Mouse (Mus musculus) midbrain, embryonic 14.5 days (tissue): ENCODE measurements around the gene Nppa. TPM values are rescaled to one million over a fixed set of nuclear protein-coding genes. Genes with fewer than 3 reads are reported as not detected.

ENCODE experiments used
- ATAC-seq: fragments of 200-750 bp; cut with Nextera tagmentation; 2 replicates; pipeline ENCODE4 v1.8.0; 2017; ENCODE audit warnings: moderate number of reproducible peaks, moderate library complexity; ENCODE audit not compliant: low FRiP score, low TSS enrichment
- DNase-seq: peaks from one replicate; pipeline ENCODE4 v3.0.0-alpha.2; 2015
- H3K27ac ChIP-seq: fragments of 300-500 bp; sonication (generic); replicated peaks from 2 replicates; pipeline ENCODE4 v1.5.1; 2014; ENCODE audit warnings: mild to moderate bottlenecking, low read depth, low read length, moderate library complexity
- H3K27me3 ChIP-seq: fragments of 300-500 bp; sonication (generic); 2 replicates; pipeline ENCODE4 v1.6.1; 2014; ENCODE audit warnings: low read length, control low read depth, mixed read lengths; ENCODE audit not compliant: control insufficient read depth, insufficient read depth
- H3K36me3 ChIP-seq: fragments of 300-500 bp; sonication (generic); 2 replicates; pipeline ENCODE4 v1.6.1; 2014; ENCODE audit warnings: low read length, control low read depth; ENCODE audit not compliant: control insufficient read depth, insufficient read depth
- H3K4me1 ChIP-seq: fragments of 300-500 bp; sonication (generic); 2 replicates; pipeline ENCODE4 v1.6.1; 2014; ENCODE audit warnings: mild to moderate bottlenecking, antibody characterized with exemption, low read length, control low read depth; ENCODE audit not compliant: control insufficient read depth, insufficient read depth
- H3K4me2 ChIP-seq: fragments of 300-500 bp; sonication (generic); 2 replicates; pipeline ENCODE4 v1.6.1; 2014; ENCODE audit warnings: mild to moderate bottlenecking, low read length, moderate library complexity
- H3K4me3 ChIP-seq: fragments of 300-500 bp; sonication (generic); replicated peaks from 2 replicates; pipeline ENCODE4 v1.5.1; 2014; ENCODE audit warnings: low read depth, low read length
- H3K9ac ChIP-seq: fragments of 300-500 bp; sonication (generic); replicated peaks from 2 replicates; pipeline ENCODE4 v1.6.1; 2014; ENCODE audit warnings: mild to moderate bottlenecking, low read length, moderate library complexity
- H3K9me3 ChIP-seq: fragments of 300-500 bp; sonication (generic); 2 replicates; pipeline ENCODE4 v1.6.1; 2016; ENCODE audit warnings: low read length, control low read depth, mixed read lengths; ENCODE audit not compliant: control insufficient read depth
- WGBS: fragments of 180-500 bp; shearing (Covaris S2); extraction: QIAGEN DNeasy Blood & Tissue Kit; methylation state at CpG from one replicate; pipeline ENCODE4 v1.1.7; 2014; 5-methylcytosine and 5-hydroxymethylcytosine counted together
- polyA plus RNA-seq: library from polyadenylated mRNA; unstranded; fragments of >200 nt; fragmentation: Nextera tagmentation; extraction: Ambion mirVana; gene quantifications from 2 replicates; pipeline ENCODE4 v1.2.1, GENCODE M21; 2014

Nppa gene
- 2.9 and 4.1 TPM in 2 replicates for polyA plus RNA-seq

DNA sequence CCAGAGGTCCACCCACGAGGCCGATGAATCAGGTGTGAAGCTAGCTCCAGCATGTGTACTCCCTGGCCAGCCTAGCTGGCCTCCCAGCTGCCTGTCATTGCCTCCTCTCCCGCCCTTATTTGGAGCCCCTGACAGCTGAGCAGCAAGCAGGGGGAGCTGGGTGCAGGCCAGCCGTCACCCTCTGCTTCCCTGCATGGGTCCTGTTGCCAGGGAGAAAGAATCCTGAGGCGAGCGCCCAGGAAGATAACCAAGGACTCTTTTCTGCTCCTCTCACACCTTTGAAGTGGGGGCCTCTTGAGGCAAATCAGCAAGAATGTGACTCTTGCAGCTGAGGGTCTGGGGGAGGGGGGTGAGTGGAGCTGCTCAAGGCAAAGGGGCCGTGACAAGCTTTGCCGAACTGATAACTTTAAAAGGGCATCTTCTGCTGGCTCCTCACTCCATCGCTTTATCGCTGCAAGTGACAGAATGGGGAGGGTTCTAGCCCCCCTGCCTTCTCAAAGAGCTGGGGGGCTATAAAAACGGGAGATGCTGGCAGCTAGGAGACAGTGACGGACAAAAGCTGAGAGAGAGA lies at the start of gene Nppa:
Gene Nppa, plus strand, starts transcription at position 521 of the 571 bp plus-strand sequence.
- no peaks in the 10 kb centered on the region for H3K9me3 ChIP-seq
- peaks cover 25% of the 10 kb centered on the region for H3K4me1 ChIP-seq
- no peak within 1 kb of the TSS for H3K9ac ChIP-seq
- no peak within 1 kb of the TSS for H3K4me2 ChIP-seq
- WGBS, result 28% methylated on average over 12 of the region's 12 CpGs
- peak; percentile 44 for ATAC-seq
- H3K4me3 ChIP-seq, result no peak within 1 kb of the TSS
- DNase-seq, result peak; percentile 54
- H3K27ac ChIP-seq, result peak within 1 kb of the TSS; percentile 71
- H3K27me3 ChIP-seq, result no peaks in the 10 kb centered on the region
- peaks cover 26% of the 10 kb centered on the region for H3K36me3 ChIP-seq

DNA sequence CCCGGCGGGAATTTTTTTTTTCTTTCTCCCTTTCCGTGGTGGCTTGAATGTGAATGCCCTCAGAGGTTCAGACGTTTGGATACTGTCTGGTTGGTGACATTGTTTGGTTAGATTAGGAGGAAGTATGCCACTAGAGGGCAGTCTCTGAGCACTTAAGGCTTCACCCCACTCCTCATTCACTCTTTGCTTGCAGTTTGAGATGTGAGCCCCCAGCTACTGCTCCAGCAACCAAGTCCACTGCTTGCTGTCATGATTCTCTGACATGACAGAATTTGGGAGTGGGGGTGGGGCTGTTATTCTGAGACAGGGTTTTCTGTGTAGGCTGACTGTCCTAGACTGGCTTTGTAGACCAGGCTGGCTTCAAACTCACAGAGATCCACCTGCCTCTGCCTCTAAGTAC lies 46.9 kb upstream of the Nppa start:
- Histone ChIP-seq H3K4me3 (no peak overlapping the region), H3K4me2 (no peak overlapping the region), H3K36me3 (peaks cover 12% of the 10 kb centered on the region; the same call in 1 of the 2 replicates), H3K27me3 (no peaks in the 10 kb centered on the region), H3K27ac (no peak overlapping the region), H3K9ac (no peak overlapping the region), H3K4me1 (no peaks in the 10 kb centered on the region), H3K9me3 (no peaks in the 10 kb centered on the region)
- ATAC-seq, result no peak
- WGBS, result 14% methylated on average over 4 of the region's 4 CpGs
- DNase-seq, result peak; percentile 84

DNA sequence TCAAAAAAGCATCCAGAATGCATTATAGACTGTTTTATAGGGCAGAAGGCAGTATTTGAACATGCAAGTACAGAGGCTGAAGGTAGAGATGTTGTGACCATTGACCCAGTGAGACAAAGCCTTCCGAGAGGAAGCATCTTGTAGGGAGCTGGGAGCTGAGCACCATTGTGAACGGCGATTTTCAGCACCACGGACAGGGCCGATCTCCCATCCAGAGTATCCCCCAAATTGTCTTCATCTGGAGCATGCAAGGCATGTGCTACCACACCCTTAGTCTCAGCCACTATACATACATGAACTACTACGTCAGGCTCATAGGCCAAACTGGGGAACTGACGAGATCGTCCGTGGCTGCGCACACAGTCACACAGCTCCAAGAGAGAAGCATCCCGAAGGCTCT lies 43.4 kb upstream of the Nppa start:
- Histone ChIP-seq H3K36me3 (no peaks in the 10 kb centered on the region), H3K9ac (no peak overlapping the region), H3K4me3 (no peak overlapping the region), H3K4me1 (no peaks in the 10 kb centered on the region), H3K4me2 (no peak overlapping the region), H3K9me3 (no peaks in the 10 kb centered on the region), H3K27me3 (no peaks in the 10 kb centered on the region), H3K27ac (no peak overlapping the region)
- ATAC-seq (no peak), DNase-seq (no peak)
- WGBS, result 43% methylated on average over 11 of the region's 11 CpGs

DNA sequence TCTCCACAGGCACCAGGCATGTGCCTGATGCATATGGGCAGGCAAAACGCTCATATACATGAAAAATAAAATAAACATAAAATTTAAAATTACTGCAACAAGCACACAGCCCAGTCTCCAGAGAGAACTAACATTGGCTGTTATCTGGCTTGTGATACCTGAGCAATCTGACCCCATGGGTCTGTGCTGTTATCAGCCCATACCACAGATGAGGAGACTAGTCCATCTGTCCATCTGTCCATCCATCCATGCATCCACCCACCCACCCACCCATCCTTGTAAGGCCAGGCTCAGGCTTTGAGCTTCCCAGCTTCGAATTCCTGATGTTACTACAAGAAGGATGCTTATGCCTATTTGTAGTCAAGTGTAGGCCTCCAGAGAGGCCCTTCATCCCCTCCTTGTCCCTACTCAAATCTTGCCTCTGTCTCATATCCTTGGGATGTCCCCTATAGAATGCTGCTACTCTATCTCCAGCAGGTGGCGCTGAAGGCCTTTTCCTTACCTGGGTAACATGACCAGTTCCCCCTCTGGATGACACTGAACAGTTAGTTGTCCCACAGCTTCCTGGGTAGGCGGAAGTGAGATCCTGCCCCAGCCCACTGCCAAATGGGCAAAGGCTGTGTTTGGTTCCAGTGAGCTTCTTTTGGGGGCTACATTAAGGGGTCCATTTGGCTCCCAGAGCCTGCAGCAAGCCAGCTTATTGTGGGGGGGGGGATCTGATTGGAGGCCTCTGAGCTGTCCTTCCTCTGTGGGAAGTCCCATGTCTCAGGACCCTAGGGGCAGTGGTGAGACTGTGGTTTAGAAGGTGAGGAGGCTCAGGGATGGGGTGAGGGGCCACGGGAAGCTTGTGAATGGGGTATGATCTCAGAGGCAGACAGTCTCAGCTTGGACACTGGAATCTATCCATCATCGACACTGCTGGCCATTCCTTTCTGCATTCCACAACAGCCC lies 40.4 kb upstream of the Nppa start:
- Histone ChIP-seq H3K36me3 (no peaks in the 10 kb centered on the region), H3K27ac (no peak overlapping the region), H3K4me3 (no peak overlapping the region), H3K9ac (no peak overlapping the region), H3K4me2 (no peak overlapping the region), H3K4me1 (no peaks in the 10 kb centered on the region), H3K27me3 (no peaks in the 10 kb centered on the region), H3K9me3 (no peaks in the 10 kb centered on the region)
- WGBS, result 42% methylated on average over 6 of the region's 6 CpGs
- DNase-seq (peak; percentile 91), ATAC-seq (peak; percentile 71)

DNA sequence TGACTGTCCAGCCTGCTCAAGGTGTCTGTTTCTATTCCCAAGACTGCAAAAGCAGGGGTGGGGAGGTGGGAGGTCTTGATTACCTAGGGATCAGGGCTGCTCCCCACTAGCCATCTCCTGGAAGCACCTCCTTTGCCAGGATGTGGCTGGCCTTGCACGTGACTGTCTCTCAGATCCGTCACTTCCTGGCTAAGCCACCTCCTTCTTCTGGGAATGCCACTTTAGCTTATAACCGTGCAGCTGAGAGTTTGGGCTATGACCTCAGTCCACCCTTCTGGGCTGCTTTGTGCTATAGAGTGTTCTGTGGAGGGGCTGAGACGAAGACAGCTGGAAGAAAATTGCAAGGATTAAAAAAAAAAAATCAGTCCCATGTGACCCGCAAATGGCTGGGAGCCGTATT lies 37.7 kb upstream of the Nppa start:
- ATAC-seq (no peak), DNase-seq (no peak)
- 51% methylated on average over 6 of the region's 6 CpGs for WGBS
- Histone ChIP-seq H3K9ac (no peak overlapping the region), H3K4me1 (no peaks in the 10 kb centered on the region), H3K36me3 (no peaks in the 10 kb centered on the region), H3K9me3 (no peaks in the 10 kb centered on the region), H3K27me3 (no peaks in the 10 kb centered on the region), H3K4me2 (no peak overlapping the region), H3K4me3 (no peak overlapping the region), H3K27ac (no peak overlapping the region)

DNA sequence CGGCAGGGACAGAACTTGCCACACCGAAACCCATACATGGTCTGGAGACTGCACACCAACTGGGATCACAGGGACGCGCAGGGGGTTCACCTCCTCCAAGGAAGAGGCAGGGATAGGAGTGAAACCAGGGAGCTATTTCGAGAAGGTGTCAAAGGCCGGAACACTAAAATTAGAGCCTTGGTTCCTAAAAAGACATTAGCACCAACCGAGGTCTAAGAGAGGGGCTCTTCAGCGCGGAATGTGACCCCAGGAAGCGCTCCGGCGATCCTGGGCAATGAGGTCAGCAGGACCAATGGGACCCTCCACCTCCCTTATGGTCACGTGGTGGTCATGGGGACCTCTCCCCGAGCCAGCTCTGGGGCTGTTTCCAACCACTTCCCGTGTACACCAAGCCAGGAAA lies 36.9 kb upstream of the Nppa start:
- Histone ChIP-seq H3K4me1 (no peaks in the 10 kb centered on the region), H3K27ac (no peak overlapping the region), H3K4me3 (no peak overlapping the region), H3K4me2 (no peak overlapping the region), H3K27me3 (no peaks in the 10 kb centered on the region), H3K9me3 (no peaks in the 10 kb centered on the region), H3K9ac (no peak overlapping the region), H3K36me3 (no peaks in the 10 kb centered on the region)
- DNase-seq (no peak), ATAC-seq (no peak)
- WGBS, result 90% methylated on average over 15 of the region's 15 CpGs

DNA sequence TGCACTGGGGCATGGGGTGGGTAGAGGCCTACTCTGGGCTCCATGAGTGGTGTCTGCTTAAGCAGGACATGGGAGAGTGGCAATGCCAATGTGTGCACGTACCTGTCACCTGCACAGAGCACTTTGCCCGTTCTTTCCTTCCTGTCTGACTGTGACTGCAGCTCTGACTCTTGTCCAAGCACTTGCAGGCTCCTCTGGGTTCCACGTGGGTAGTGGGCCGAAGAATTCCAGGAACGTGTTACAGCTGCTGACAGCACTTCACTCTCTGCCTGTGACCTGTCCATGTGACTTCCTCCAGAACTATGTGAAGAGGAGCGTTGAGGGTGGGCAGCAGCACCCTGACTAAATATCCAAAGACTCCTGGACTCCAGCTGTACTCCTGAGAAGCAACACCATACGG lies 34.8 kb upstream of the Nppa start:
- H3K36me3 ChIP-seq, result no peaks in the 10 kb centered on the region
- H3K9me3 ChIP-seq, result no peaks in the 10 kb centered on the region
- H3K4me1 ChIP-seq, result no peaks in the 10 kb centered on the region
- no peak overlapping the region for H3K9ac ChIP-seq
- no peak overlapping the region for H3K27ac ChIP-seq
- H3K4me2 ChIP-seq, result no peak overlapping the region
- no peak overlapping the region for H3K4me3 ChIP-seq
- no peak for ATAC-seq
- no peak for DNase-seq
- no peaks in the 10 kb centered on the region for H3K27me3 ChIP-seq
- 82% methylated on average over 7 of the region's 7 CpGs for WGBS

DNA sequence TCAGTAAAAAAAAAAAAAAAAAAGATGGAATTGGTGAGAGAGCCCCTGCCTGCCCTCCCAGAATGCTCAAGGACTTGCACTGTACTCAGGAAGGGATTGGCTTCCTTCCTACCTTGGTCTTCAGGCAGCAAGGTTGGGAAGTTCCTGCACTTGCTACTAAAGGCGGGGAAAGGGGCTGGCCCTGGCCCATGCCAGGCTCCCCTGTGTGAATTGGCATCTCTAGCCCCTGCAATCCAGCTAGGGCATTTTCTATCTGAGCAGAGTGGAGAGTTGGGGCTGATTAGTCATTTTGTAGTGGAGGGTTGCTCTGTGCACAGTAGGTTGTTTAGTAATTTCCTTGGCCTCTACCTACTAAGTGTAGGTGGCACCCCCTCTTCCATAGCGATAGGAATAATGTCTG lies 31.7 kb upstream of the Nppa start:
- Histone ChIP-seq H3K9ac (no peak overlapping the region), H3K4me1 (no peaks in the 10 kb centered on the region), H3K27me3 (no peaks in the 10 kb centered on the region), H3K36me3 (no peaks in the 10 kb centered on the region), H3K9me3 (no peaks in the 10 kb centered on the region), H3K4me2 (no peak overlapping the region), H3K27ac (no peak overlapping the region), H3K4me3 (no peak overlapping the region)
- WGBS, result 84% methylated on average over 2 of the region's 2 CpGs
- no peak for ATAC-seq
- DNase-seq, result no peak

DNA sequence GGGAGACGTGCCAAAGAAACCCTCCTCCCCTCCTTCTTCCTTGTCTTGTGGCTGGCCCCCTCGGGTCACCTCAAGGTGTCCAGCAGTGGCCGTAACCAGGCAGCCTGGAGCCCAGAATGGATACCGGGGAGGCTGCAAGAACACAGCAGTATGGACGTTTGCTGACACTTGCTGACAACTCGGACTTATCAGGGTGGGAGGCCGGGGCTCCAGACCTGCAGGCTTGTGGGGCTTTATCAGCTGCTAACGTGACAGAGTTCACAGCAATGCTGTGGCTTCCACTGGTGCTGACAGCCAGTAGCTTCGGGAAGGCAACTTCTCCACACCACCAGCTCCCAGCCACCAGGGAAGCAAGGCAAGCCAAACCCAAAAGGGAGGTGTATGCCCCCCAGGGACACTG lies 31.2 kb upstream of the Nppa start:
- Histone ChIP-seq H3K27ac (no peak overlapping the region), H3K4me3 (no peak overlapping the region), H3K4me1 (no peaks in the 10 kb centered on the region), H3K36me3 (no peaks in the 10 kb centered on the region), H3K9ac (no peak overlapping the region), H3K4me2 (no peak overlapping the region), H3K27me3 (no peaks in the 10 kb centered on the region), H3K9me3 (no peaks in the 10 kb centered on the region)
- 73% methylated on average over 9 of the region's 9 CpGs for WGBS
- no peak for DNase-seq
- no peak for ATAC-seq
